Mouse (Mus musculus): ENCODE measurements around the gene Slf2.

Gene Slf2

GRCm38 (mm10) chr19:44908836-44909460, 22.0 kb upstream of the Slf2 start:
- DNase-seq, result no peak

GRCm38 (mm10) chr19:44914481-44915249, 16.3 kb upstream of the Slf2 start:
- DNase-seq, result no peak

- DNase-seq, result no peak
Observed at GRCm38 (mm10) chr19:44918171-44918570, 12.8 kb upstream of the Slf2 start.

GRCm38 (mm10) chr19:44921466-44922139, 9.3 kb upstream of the Slf2 start:
- DNase-seq, result no peak

GRCm38 (mm10) chr19:44922521-44922920, 8.4 kb upstream of the Slf2 start:
- no peak for DNase-seq

GRCm38 (mm10) chr19:44924699-44925098, 6.3 kb upstream of the Slf2 start:
- DNase-seq, result no peak

GRCm38 (mm10) chr19:44926781-44927180, 4.2 kb upstream of the Slf2 start:
- no peak for DNase-seq

- DNase-seq, result no peak
Observed at GRCm38 (mm10) chr19:44927250-44927649, 3.7 kb upstream of the Slf2 start.

GRCm38 (mm10) chr19:44928185-44928584, 2.8 kb upstream of the Slf2 start:
- no peak for DNase-seq

- DNase-seq, result no peak
Observed at GRCm38 (mm10) chr19:44929251-44929650, 1.7 kb upstream of the Slf2 start.

- DNase-seq, result no peak
Observed at GRCm38 (mm10) chr19:44929663-44930062, 1.3 kb upstream of the Slf2 start.

- no peak for DNase-seq
Observed at GRCm38 (mm10) chr19:44930122-44930521, 829 bp upstream of the Slf2 start.

- DNase-seq, result peak; percentile 87
Observed at GRCm38 (mm10) chr19:44931454-44931759, 456 bp downstream of the Slf2 start.

- DNase-seq, result no peak
Observed at GRCm38 (mm10) chr19:44932051-44932450, 1.1 kb downstream of the Slf2 start.

GRCm38 (mm10) chr19:44933136-44933535, 2.2 kb downstream of the Slf2 start:
- no peak for DNase-seq

- no peak for DNase-seq
Observed at GRCm38 (mm10) chr19:44959633-44960032, 28.7 kb downstream of the Slf2 start.

- no peak for DNase-seq
Observed at GRCm38 (mm10) chr19:44965978-44966377, 35.0 kb downstream of the Slf2 start.

- no peak for DNase-seq
Observed at GRCm38 (mm10) chr19:44968329-44968728, 37.4 kb downstream of the Slf2 start.

GRCm38 (mm10) chr19:44976636-44977035, 45.7 kb downstream of the Slf2 start:
- no peak for DNase-seq

GRCm38 (mm10) chr19:44977148-44977547, 46.2 kb downstream of the Slf2 start:
- DNase-seq, result no peak

GRCm38 (mm10) chr19:44980787-44981186, 49.8 kb downstream of the Slf2 start:
- DNase-seq, result no peak

- no peak for DNase-seq
Observed at GRCm38 (mm10) chr19:44982477-44983115, 51.6 kb downstream of the Slf2 start.

- DNase-seq, result no peak
Observed at GRCm38 (mm10) chr19:44983366-44983765, 52.4 kb downstream of the Slf2 start.

- no peak for DNase-seq
Observed at GRCm38 (mm10) chr19:44984420-44984819, 53.5 kb downstream of the Slf2 start.
